Mouse (Mus musculus) thymus, postnatal 10 days (tissue): ENCODE measurements around the gene Skiv2l.
"Not testable (repeated sequence)": the region's sequence is repeated elsewhere in the genome, so short reads cannot be mapped to it uniquely, and the experiment has no call there.

Experiments
- DNase-seq, 2 experiments: peaks; one replicate each; pipeline ENCODE4 v3.0.0; 2021; ENCODE audit warnings: low spot score in 2 of 2

Skiv2l gene

DNA sequence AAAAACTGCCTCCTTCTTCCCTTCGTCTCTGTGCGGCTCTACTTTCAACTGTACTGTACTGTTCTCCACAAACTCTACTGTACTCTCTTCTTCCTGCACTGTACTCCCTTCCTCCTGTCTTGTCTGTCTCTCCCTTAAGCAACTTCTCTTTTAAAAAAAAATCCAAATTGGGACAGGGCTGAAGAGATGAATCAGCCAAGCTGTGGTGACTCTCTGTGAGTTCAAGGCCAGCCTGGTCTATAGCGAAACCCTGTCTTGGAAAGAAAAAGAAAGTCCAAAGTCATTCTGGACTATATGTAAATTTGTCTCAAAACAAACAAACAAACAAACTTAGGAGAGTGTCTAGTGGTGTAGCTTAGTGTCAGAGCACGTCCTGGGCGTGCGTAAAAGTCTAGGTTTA is 24.3 kb upstream of the Skiv2l start:
- DNase-seq, result no peak

DNA sequence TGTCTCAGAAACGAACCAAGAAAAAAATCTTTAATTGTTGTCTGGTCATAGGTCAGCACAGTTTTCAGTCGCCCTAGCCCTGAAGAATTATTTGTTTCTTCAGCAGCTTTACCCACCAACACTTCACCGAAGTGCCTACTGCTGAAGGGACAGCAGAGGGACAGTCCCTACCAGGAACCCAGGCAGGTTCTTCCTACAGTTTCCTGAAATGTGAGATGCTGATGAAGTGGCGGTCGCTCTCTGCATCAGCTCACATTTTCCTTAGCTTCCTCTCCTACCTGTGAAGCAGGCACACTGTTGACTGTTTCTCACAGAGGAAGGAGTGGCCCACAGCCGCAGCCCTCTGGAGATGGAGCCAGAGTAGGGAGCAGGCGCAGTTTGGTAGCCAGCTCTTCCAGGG is 16.0 kb upstream of the Skiv2l start:
- no peak for DNase-seq

DNA sequence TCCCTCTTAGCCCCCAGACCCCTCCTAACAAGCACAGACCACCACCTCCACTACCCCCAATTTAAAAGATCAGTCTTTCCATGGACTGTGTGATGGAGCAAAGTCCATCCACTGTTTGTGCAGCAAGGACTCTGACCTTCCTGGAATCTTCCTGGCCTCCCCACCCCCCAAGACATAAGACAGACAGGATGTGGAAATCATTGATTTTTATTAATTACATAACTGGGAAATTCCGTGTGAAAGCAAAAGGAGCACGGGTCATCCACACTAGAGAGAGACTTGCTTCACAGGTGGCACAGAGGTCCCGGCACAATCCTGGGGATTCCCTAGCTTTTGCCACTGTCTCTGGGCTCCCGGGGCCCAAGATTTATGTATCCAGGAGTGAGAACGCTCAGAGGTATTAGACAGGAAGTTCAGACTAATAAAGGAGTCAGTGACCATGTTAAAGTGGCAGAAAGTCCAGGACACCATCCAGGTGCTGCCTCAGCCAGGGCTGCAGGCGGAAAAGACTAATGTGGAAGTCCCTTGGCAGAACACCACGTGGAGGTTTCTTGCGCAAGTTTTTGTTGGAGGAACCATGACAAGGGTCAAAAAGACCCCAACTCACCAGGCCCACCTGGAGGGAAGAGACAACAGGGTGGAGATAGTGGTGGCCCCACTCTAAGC is 12.5 kb upstream of the Skiv2l start, which contains the start of gene Cfb:
Gene Cfb, minus strand, starts transcription at position 103 of the 666 bp plus-strand sequence.
- DNase-seq, result no peak

DNA sequence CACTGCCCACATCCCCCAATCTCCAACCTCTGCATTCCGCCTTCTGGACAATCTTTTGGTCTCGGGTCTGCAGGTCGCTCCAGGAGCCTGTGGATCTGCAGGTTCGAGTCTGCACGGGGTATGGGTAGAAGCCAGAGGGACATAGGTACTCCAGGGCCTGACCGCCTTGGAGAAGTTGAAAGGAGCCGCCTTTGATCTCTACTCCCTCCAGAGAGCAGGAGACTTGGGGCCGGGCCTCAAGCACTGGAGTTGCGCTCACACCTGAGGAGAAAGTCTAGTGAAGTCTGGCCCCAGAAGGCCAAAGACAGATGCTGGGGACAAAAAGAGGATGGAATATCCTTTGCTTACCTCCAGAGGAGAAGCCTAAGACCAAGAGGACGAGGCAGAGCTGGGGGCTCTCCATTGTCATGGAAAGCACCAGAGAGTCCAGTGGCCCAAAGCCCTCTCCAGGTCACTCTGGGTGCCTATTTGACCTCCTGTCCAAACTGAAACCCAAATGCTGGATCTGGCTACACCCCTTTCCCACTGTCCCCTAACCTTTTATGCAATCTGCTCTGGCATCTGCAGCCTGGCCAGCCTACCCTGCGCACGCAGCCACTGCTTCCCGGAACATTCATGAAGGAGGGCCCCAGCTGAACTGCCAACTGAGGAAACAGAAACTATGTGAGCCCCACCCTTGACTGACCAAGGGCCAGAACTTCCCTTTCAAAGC is 11.8 kb upstream of the Skiv2l start:
- DNase-seq, result no peak

DNA sequence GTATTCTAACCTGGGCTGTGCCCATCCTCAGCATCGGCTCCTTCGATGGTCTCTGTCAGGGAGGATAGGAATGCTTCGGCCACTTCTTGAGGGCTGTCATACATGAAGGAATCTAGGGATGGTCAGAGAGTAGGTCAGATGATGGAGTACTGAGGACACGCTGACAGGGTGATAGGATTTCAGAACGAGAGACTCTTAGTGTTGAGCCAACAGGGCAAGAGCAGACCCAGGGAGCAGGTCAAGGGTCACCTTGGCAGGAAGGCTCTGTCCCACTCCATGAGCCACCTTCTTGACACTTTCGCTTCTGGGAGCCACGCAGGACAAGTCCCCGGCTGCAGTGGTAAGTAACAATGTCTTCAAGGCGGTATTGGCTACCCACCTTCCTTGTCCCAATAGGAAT is 10.5 kb upstream of the Skiv2l start:
- DNase-seq, result no peak

DNA sequence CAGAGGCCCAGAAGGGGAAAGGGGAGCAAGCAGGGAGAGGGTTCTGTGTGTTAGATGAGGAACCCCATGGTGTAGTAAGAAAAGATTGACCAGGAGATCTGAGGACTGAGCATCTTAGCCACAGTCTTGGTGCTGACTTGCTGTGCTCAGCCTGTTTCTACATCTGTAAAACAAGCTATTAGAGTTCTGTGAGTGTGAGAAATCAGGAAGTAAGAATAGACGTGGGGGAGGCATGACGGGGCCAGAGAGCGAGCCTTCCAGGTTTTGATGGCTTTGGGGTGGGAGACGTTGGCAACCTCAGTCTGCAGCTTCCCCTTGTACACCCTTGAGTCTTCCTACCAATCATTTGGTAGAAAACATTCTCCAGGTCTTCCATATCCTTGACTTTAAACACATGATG is 8.7 kb upstream of the Skiv2l start:
- no peak for DNase-seq

DNA sequence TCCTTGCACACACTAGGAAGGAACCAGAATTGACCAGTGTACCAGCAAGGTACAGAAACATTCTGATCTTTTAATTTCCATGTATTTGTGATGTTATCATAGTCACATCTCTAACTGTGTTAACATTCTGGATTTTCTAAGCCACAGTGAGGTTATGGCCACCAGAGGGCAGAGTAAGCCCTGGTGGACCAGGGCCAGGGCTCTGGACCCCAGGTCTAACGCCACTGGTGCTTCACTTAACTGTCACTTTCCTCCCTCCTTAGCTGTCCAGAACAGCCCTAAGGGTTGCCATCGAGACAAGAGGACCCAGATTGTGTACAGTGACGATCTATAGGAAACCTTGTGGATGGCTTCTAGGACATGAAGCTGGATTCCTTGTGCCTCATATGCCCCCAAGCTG is 5.8 kb upstream of the Skiv2l start:
- DNase-seq, result peak in 1 of 2 experiments; percentile 48

DNA sequence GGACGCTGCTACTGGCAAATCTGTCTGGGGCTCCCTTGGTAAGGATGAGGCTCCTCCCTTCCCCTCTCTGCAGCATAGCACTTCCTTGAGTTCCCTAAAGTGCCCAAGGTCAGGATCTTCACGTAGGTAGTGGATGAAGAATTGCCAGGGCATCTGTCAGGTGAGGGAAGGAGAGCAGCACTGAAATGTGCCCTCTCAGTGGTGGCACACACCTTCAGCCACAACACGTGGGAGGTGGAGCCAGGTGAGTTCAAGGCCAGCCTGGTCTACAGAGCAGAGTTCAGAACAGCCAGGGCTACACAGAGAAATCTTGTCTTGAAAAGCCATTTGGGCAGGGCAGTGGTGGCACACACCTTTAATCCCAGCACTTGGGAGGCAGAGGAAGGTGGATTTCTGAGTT is 4.8 kb upstream of the Skiv2l start:
- DNase-seq, result no peak

DNA sequence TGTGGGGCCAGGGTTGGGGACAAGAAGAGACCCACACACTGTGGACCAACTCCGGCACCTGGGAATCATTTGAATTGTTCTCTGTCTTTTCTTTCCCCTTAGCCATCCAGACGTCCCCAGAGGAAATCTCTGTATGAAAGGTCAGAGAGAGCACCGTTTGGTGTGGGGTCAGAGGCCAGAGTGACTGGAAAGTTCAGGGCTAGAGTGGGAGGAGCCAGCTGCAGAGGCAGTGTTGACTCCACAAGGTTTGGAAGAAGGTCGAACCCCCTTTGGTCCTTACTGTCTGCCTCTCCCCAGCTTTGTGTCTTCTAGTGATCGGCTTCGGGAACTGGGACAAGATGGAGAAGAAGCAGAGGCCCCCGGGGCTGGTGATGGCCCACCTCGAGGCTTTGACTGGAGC is 3.5 kb upstream of the Skiv2l start:
- no peak for DNase-seq

DNA sequence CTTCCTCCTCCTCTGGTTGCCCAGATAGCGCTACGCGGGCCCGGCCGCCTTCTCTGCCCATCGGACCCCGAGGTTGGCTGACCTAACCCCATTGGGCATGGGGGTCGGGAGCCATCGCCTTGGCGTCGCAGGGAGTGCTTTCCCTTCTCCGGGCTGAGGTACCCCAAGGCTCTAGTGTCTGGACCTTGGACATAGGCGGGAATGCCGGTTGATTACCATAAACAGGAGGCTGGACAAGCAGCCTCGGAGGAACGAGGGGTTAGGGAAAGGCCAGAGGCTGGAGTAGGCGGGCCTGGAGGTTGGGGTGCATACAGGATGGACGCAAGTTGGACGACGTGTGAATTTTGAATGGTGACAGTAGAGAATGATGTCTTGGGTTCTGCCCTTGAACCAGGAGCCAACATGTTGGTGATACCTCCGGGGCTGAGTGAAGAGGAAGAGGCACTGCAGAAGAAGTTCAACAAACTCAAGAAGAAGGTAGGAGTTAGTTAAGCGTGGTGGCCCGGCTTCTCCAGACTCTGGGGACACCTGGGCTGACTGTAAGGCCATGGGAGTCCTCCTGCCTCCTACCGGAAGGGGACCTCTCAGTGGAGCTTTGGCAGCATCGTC is 611 bp upstream of the Skiv2l start:
- DNase-seq, result no peak

DNA sequence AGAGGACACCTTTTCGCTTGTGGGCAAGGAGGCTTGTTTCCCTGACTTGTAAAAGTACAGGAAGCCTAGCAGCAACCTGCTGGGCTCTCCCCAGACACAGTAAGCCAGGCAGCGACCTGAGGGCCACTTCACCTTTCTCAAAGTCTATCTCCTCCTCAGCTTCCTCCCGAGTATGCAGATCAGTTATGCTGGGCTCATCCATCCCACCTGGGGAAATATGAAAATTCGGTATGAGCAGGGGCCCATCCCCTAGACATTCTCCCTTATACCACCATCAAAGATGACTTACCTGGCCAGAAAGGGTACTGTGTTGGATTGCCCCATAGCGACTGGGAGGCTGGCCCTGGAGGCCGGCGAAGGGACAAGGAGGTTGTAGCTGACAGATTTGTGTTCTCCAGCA is 2.4 kb downstream of the Skiv2l start:
- no peak for DNase-seq

DNA sequence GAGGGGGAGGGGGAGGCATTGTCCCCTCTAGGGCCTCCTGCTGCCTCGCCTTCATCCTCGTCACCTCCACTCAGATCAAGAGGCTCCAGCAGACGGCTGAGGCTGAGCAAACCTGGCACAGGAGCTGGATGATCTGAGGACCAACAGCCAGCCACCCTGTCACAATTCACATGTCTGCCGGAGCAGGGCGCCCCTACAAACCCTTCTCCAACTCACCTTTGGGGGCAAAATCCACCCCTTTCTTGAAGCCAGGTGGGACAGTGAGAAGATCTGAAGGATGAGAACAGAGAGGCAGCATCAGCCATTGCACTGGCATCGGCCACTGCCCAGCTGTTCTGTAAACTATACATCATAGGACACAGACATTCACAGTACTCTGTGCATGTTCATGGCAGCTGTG is 2.8 kb downstream of the Skiv2l start:
- no peak for DNase-seq

DNA sequence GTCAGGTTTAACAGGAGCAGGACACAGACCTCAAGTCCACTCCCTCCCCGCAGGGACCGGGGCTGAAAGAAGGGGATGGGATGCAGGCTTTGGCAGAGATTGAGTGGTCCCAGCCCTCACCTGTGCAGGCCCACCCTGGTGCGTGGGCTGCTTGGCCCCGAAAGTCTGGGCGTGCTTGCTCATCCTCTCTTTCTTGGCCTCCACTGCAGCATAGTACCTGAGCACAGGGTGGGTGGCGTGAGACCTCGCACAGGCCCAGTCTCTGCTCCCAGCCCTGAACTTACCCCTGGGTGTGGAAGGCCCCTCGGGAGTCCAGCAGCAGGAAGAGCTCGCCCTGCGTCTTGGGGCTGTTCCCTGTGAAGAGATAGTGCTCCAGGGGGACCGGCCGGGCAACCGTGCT is 5.1 kb downstream of the Skiv2l start:
- DNase-seq, result no peak

DNA sequence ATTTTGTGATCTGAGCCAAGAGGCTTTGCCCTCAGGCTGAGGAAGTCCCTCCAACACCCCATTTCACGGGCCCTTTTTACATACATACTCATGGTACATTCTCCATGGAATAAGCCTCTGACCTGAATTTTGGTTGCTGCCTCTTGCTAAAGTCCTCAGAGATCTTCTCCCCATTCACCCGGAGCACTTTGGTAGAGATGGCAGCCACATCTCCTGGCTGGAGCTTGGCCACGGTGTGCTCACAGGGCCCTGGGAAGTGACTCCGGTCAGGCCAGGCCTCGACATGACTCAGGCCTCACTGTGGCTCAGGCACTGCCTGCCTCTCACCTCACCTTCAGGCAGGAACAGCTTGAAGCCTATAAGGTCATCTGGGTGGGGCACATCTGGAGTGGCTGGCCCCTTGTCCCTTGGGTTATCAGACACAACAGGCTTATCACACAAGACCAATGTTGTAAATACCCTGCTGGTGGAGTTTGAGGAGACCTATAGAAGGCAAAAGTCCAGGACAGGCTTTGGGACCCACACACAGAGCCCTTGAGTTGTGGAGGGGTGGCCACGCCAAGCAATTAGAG is 9.2 kb downstream of the Skiv2l start:
- DNase-seq, result no peak

DNA sequence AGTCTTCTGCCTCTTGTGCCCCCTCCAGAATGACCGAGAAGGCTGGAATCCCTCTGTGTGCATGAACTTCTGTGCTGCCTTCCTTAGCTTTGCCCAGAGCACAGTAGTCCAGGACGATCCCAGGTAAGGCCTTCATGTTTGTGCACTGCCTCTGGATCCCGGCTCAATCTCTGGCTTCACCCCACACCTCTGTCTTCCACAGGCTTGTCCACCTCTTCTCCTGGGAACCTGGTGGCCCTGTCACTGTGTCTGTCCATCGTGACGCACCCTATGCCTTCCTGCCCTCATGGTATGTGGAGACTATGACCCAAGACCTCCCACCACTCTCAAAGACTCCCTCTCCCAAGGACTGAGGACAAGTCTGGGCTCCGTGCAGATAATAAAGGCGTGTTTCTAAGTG is 11.2 kb downstream of the Skiv2l start:
- DNase-seq, result no peak

DNA sequence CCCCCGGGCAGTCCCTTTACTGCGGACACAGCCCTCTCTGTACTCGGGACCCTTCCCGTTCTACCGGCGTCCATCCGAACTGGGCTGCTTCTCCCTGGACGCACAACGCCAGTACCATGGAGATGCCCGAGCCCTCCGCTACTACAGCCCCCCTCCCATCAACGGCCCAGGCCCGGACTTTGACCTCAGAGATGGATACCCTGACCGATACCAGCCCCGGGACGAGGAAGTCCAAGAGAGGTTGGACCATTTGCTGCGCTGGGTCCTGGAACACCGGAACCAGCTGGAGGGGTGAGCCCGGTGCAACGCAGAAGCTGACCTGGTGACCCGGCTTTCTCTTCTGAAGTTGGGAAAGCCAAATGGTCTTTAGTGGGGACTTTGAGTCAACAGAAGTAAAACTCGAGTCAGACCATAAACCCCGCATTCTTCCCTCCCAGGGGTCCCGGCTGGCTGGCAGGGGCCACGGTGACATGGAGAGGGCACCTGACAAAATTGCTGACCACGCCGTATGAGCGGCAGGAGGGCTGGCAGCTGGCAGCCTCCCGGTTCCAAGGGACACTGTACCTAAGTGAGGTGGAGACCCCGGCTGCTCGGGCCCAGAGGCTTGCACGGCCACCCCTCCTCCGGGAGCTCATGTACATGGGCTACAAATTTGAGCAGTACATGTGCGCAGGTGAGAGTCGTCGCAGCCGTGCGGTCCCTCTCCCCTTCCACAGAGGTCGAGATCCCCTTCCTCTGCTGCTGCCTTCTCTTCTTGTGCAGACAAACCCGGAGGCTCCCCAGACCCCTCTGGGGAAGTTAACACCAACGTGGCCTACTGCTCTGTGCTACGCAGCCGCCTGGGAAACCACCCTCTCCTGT is 12.3 kb downstream of the Skiv2l start:
- peak in 1 of 2 experiments; percentile 34 for DNase-seq

DNA sequence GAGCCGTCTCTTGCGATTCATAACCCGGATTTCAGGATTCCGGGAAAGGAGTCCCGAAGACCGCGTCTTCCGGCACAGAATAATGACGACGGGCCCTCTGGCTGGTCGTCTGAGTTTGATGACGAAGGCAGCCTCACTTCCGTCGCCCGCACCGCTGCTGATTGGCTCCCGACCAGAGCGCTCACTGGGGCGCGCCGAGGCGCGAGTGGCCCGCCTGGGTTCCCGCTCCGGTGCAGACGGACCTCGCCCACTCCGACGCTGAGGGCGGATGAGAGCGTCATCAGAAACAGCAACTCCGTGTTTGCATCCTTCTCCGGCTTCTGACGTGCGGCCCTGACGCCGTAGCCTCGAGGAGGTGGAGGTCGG is 13.2 kb downstream of the Skiv2l start, which contains the start of the genes Stk19 and Dxo:
Gene Stk19, minus strand, starts transcription at position 90 of the 366 bp plus-strand sequence.
Gene Dxo, plus strand, starts transcription at position 164 of the 366 bp plus-strand sequence.
- DNase-seq, result peak; percentile 92

DNA sequence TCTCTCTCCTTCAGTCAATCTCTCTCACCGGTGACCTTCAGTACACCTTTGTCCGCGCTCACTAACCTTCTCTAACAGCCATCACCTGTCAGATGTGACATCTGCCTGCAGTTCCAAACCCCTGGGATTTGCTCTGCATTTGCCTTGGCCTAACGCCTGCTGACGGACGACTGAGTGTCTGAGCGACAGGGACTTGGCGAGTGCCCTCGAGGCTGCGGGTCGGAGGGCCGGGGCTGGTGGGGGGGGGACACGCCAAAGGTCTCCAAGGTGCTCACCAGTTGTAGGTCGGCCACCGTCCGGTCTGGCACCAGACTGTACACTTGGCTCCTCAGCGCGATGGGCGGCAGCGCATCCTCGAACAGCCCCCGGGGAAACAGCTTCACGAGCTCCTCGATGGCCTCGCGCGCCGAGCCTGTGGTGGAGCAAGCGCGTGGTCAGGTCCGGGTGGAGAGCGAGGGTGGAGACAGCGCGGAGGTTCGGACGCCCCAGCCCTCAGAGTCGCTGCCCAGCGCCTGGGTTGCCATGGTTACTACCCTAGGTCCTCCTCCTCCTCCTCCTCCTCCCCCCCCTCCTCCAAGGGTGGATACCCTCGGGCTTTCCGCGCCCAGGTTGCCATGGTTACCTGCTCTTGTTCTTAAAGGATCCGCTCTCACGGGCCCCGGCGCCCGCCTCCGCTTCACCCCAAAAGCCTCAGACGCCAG is 13.7 kb downstream of the Skiv2l start:
- DNase-seq, result no peak

DNA sequence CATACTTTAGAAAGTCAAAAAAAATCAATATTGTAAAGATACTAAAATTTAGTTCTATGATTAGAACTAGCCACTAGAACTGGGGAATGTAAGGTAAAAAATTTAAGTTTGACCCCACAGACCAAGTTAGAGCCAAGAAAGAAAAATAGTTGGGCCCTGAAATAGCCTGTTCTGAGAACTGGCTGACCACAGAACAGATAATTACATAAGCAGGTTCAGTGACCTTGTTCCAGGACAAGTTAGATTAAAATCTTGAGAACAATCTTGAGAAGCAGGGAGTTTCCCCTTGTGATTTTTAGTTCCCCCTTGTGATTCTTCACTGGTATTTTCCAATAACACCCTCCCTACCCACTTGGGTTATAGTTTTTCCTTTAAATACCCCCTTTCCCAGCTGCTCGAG is 19.2 kb downstream of the Skiv2l start:
- DNase-seq, result not testable (repeated sequence)

DNA sequence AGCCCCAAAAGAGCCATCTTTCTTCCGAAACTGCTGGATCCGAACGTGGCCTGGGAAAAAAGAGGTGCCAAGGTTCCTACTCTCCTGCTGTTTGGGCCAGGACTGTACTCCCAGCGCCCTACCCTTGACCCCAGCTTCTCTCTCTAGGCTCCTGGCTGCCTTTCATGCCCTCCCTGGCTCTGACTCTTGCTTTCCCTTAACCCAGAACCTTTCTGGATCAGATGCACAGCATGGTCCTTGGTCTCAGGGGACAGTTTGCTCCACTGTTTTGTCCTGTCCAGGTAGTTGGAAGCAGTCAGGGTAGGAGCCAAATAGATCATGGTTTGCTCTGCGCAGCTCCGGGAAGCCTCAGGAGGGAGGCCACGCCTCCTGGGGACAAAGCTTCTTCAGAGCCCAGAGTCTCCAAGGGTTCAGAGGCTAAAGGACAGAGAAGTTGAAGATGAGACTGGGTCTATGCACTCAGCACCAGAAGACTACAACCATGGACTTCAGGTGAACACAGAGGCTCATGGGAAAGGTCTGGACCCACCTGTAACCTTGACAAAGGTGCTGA is 35.1 kb downstream of the Skiv2l start:
- DNase-seq, result no peak

DNA sequence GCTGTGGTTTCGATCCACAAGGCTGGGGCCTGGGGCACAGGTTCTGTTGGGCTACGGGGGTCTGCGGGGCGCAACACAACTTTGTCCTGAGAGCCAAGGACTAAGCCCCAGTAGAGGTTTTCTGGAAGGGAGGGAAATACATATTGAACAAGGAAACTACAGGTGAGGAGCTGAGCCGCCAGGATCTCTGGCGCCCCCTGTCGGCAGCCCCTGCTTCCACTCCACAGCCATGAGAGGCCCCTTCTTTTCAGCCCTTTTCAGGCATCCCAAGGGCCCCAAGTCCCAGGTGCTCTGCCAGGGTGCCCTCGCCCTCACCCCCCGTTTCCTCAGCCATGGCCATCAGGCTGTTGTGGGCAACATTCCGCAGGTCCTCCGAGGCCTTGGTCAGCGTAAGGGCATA is 36.3 kb downstream of the Skiv2l start:
- peak in 1 of 2 experiments; percentile 50 for DNase-seq
